Mouse (Mus musculus) forebrain, postnatal 0 days (tissue): Measurements from ENCODE around the gene Cntnap5b. TPM values are rescaled to one million over a fixed set of nuclear protein-coding genes. Genes with fewer than 3 reads are reported as not detected.

Experiments
- ATAC-seq: fragments of 200-750 bp; cut with Nextera tagmentation; 2 replicates; pipeline ENCODE4 v1.8.0; 2017; ENCODE audit warnings: mild to moderate bottlenecking, moderate library complexity
- DNase-seq: peaks from one replicate; pipeline ENCODE4 v3.0.0-alpha.2; 2015
- H3K27ac ChIP-seq: fragments of 300-500 bp; sonication (generic); 2 replicates; pipeline ENCODE4 v1.5.1; 2014; ENCODE audit warnings: low read depth, mild to moderate bottlenecking, antibody characterized with exemption, low read length, moderate library complexity, mixed read lengths
- H3K27me3 ChIP-seq: fragments of 300-500 bp; sonication (generic); 2 replicates; pipeline ENCODE4 v1.6.1; 2014; ENCODE audit warnings: mild to moderate bottlenecking, low read length, mixed read lengths; ENCODE audit not compliant: insufficient read depth
- H3K36me3 ChIP-seq: fragments of 300-500 bp; sonication (generic); 2 replicates; pipeline ENCODE4 v1.6.1; 2014; ENCODE audit warnings: mild to moderate bottlenecking, moderate library complexity; ENCODE audit not compliant: insufficient read depth
- H3K4me1 ChIP-seq: fragments of 300-500 bp; sonication (generic); 2 replicates; pipeline ENCODE4 v1.6.1; 2014; ENCODE audit warnings: antibody characterized with exemption; ENCODE audit not compliant: insufficient read depth
- H3K4me2 ChIP-seq: fragments of 300-500 bp; sonication (generic); 2 replicates; pipeline ENCODE4 v1.6.1; 2014; ENCODE audit warnings: low read depth, mild to moderate bottlenecking, moderate library complexity
- H3K4me3 ChIP-seq: fragments of 300-500 bp; sonication (generic); 2 replicates; pipeline ENCODE4 v1.5.1; 2014; ENCODE audit warnings: low read depth, low read length, mixed read lengths
- H3K9ac ChIP-seq: fragments of 300-500 bp; sonication (generic); 2 replicates; pipeline ENCODE4 v1.6.1; 2014; ENCODE audit warnings: mild to moderate bottlenecking
- H3K9me3 ChIP-seq: fragments of 300-500 bp; sonication (generic); 2 replicates; pipeline ENCODE4 v1.6.1; 2016; ENCODE audit warnings: low read length
- CTCF ChIP-seq: sonication (generic); IDR thresholded peaks from 2 replicates; pipeline ENCODE4 v1.5.1; 2016; ENCODE audit warnings: antibody characterized with exemption, control low read depth, low read depth
- WGBS: fragments of 180-500 bp; shearing (Covaris S2); extraction: QIAGEN DNeasy Blood & Tissue Kit; methylation state at CpG from one replicate; pipeline ENCODE4 v1.1.7; 2014; 5-methylcytosine and 5-hydroxymethylcytosine counted together
- polyA plus RNA-seq: library from polyadenylated mRNA; unstranded; fragments of >200 nt; fragmentation: Nextera tagmentation; extraction: Ambion mirVana; gene quantifications from 2 replicates; pipeline ENCODE4 v1.2.1, GENCODE M21; 2015
- total RNA-seq: library from RNA; depleted of rRNA; stranded (reverse); fragments of >200 nt; gene quantifications from 2 replicates; pipeline ENCODE4 v1.2.3, GENCODE M21; 2014

The Cntnap5b gene
- total and polyA plus RNA-seq, 2 experiments from 2014 or later: 2.0 to 18.3 TPM

DNA sequence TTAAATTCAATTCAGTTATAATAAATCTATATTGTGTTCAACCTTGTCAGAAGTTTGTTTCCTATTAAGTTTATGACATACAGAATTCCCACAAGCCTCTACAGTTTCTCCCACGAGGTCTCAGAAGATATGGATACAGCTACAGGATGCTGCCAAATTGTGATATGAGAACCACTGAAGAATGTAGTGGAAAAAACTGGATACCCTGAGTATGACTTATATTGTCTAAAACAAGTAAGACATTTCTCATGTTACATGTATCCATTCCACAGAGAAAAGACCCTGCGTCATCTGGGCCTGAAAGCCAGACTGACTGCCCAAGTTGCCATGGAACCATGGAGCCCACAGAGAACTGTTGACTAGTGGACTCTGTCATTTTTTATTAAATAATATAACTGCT lies 269.2 kb downstream of the Cntnap5b start:
- Histone ChIP-seq H3K9me3 (no peaks in the 10 kb centered on the region), H3K4me3 (no peak overlapping the region), H3K27me3 (no peaks in the 10 kb centered on the region), H3K27ac (no peak overlapping the region), H3K4me2 (no peak overlapping the region), H3K4me1 (no peaks in the 10 kb centered on the region), H3K36me3 (no peaks in the 10 kb centered on the region), H3K9ac (no peak overlapping the region)
- ATAC-seq (no peak), DNase-seq (no peak)
- 88% methylated on average over 2 of the region's 2 CpGs for WGBS
- TF ChIP-seq CTCF: no peak

DNA sequence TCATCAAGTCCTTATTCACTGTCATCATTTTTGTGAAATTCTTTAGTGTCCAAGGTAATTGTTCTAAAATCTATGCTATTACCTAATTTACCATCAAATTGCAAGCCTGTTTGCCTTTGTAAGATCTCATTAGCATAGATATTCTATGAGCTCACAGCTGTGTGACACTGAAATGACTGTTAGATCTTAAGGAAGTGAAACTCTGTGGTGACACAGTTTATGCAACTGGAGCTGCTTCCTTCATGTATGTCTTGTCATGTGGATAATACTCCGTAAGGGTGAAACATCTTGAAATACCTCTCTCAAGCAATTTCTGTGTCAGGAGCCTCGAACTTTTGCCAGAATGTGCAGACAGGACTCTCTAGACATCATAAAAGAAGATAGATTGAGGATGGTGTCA lies 307.2 kb downstream of the Cntnap5b start:
- no peak for ATAC-seq
- no peaks in the 10 kb centered on the region for H3K4me1 ChIP-seq
- no peak overlapping the region for H3K27ac ChIP-seq
- H3K9me3 ChIP-seq: no peaks in the 10 kb centered on the region
- 66% methylated on average over 2 of the region's 2 CpGs for WGBS
- no peak for DNase-seq
- no peak overlapping the region for H3K4me3 ChIP-seq
- no peak for TF ChIP-seq CTCF
- no peaks in the 10 kb centered on the region for H3K27me3 ChIP-seq
- no peak overlapping the region for H3K4me2 ChIP-seq
- H3K36me3 ChIP-seq: no peaks in the 10 kb centered on the region
- no peak overlapping the region for H3K9ac ChIP-seq

DNA sequence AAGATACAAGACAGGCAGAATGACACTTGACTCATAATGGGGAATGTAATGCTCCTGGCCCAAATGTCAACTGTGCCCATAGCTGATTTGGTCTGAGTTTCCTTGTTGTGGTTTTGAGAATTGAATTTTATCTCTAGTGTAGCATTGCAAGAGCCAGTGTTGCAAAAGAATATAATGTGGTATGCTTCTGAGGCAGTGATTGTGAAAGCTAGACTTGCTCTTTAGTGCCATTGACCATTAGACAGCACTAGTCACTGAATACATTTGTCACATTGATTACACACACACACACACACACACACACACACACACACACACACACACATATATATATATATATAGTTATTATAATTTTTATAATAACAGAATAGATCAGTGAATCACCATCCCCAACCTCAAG lies 328.0 kb downstream of the Cntnap5b start:
- no peaks in the 10 kb centered on the region for H3K9me3 ChIP-seq
- no peaks in the 10 kb centered on the region for H3K27me3 ChIP-seq
- no peak for DNase-seq
- H3K4me2 ChIP-seq: no peak overlapping the region
- no peaks in the 10 kb centered on the region for H3K36me3 ChIP-seq
- no peak overlapping the region for H3K27ac ChIP-seq
- no peak for TF ChIP-seq CTCF
- no peaks in the 10 kb centered on the region for H3K4me1 ChIP-seq
- H3K4me3 ChIP-seq: no peak overlapping the region
- H3K9ac ChIP-seq: no peak overlapping the region
- ATAC-seq: no peak

DNA sequence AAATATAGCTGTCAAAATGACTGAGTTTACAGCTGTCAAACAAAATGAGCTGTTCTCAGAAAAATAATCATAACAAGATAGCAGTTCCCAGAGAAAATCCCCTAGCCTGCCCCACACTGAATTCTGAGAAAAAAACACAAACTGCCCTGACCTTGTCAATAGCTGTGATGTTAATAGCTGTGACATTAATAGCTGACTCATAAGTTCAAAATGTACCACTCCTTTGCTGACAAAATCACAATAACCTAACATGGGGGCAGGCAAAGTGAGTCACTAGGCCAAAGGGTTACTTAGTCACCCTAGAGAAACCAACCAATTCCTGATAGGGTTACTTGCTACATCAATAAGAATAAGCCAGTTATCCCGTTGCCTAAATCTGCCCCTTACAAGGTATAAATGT lies 328.5 kb downstream of the Cntnap5b start:
- H3K27ac ChIP-seq: no peak overlapping the region
- no peak overlapping the region for H3K4me2 ChIP-seq
- WGBS: 69% methylated on average over 1 of the region's 1 CpGs
- no peak for TF ChIP-seq CTCF
- H3K9me3 ChIP-seq: no peaks in the 10 kb centered on the region
- no peak overlapping the region for H3K4me3 ChIP-seq
- no peak overlapping the region for H3K9ac ChIP-seq
- no peak for ATAC-seq
- H3K4me1 ChIP-seq: no peaks in the 10 kb centered on the region
- H3K36me3 ChIP-seq: no peaks in the 10 kb centered on the region
- no peaks in the 10 kb centered on the region for H3K27me3 ChIP-seq
- DNase-seq: no peak

DNA sequence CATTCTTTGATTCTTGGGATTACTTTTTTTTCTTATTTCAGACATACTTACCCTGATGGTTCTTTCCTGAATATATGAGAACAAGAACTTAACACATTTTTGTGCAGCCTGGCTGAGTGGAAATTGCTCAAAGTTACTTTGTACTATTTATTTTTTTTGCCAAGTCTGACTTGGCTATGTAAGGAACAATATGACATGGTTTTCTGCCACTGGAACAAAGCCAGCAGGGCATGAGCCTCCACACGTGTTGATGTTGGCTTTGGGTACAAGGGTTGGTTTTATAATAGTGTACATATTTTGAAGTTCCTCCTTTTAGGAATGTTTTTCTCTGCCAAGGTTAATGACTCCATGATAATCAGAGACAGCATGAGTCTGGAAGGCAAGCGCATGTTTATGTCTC lies 331.8 kb downstream of the Cntnap5b start:
- H3K9ac ChIP-seq: no peak overlapping the region
- no peak overlapping the region for H3K4me2 ChIP-seq
- no peaks in the 10 kb centered on the region for H3K4me1 ChIP-seq
- no peaks in the 10 kb centered on the region for H3K36me3 ChIP-seq
- H3K9me3 ChIP-seq: no peaks in the 10 kb centered on the region
- 52% methylated on average over 2 of the region's 2 CpGs for WGBS
- ATAC-seq (peak; percentile 53; the same call in 1 of the 2 replicates), DNase-seq (peak; percentile 33)
- H3K4me3 ChIP-seq: no peak overlapping the region
- no peak overlapping the region for H3K27ac ChIP-seq
- H3K27me3 ChIP-seq: no peaks in the 10 kb centered on the region
- TF ChIP-seq CTCF: no peak

DNA sequence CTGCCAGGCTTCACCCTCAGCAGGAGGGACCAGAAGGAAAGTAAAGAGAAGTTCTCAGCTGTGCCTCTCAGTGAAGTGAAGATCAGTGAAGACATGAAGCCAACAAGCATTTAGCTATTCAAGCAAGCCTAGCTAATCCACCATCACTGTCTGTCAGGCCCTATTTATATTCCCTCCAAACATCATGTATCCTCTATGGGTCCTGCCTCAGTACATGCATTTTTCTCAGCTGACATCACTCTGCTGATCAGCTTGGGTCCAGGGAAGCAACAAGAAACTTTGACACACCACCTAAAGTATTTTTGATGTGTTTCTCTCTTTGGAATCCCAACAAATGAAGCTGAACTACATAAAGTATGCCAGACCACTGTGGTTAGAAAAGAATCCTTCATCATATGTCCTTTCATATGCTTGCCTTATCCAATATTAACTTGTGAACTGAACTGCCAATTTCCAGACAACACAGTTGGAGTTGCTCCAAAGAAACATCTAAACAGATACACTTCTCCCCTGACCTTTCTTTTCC lies 349.9 kb downstream of the Cntnap5b start:
- Histone ChIP-seq H3K36me3 (no peaks in the 10 kb centered on the region), H3K4me3 (no peak overlapping the region), H3K9ac (no peak overlapping the region), H3K9me3 (no peaks in the 10 kb centered on the region), H3K4me1 (no peaks in the 10 kb centered on the region), H3K27me3 (no peaks in the 10 kb centered on the region), H3K27ac (no peak overlapping the region), H3K4me2 (no peak overlapping the region)
- DNase-seq: no peak
- no peak for ATAC-seq
- TF ChIP-seq CTCF: no peak

DNA sequence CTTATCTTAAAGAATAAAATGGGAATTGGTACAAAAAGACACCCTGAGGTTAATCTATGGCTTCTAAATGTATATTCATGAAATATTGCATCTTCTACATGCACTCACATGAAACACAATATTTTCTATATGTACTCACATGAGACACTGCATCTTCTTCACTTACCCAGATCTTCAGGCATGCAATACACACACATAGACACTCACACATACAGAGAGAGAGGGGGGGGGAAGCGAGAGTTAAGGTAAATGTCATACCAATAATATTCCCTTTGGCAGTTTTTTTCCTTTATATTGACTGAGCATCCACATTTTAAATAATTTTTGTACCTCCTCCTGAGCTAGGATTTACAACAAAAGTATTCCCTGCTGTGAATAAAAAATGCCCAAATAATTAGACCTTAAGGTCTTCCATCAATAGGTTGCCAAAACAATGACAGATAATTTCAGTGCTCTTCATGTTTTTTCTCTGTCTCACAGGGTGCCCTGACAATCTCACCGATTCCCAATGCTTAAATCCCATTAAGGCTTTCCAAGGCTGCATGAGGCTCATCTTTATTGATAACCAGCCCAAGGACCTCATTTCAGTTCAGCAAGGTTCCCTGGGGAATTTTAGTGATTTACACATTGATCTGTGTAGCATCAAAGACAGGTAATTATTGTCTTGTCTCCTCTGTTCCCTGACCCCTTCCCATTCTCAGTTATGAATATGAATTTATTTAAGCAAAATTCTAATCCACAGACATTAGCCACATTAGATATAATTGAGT lies 391.2 kb downstream of the Cntnap5b start:
- no peak overlapping the region for H3K27ac ChIP-seq
- TF ChIP-seq CTCF: no peak
- no peak for ATAC-seq

More for the DNA sequence above, 391.2 kb downstream of the Cntnap5b start:
- no peak for DNase-seq
- Histone ChIP-seq H3K4me3 (no peak overlapping the region), H3K9me3 (no peaks in the 10 kb centered on the region), H3K4me1 (no peaks in the 10 kb centered on the region), H3K36me3 (no peaks in the 10 kb centered on the region), H3K9ac (no peak overlapping the region), H3K4me2 (no peak overlapping the region), H3K27me3 (no peaks in the 10 kb centered on the region)
- 53% methylated on average over 2 of the region's 2 CpGs for WGBS
